Mouse (Mus musculus) natural killer cell, adult 2 months (primary cell): Measurements from ENCODE around the gene Fbxo22.
A peak's percentile ranks its signal among the peaks of the same experiment; 100 is the strongest.
"Not testable (repeated sequence)": the region's sequence is repeated elsewhere in the genome, so short reads cannot be mapped to it uniquely, and the experiment has no call there.

ENCODE experiments used
- DNase-seq, 2 experiments: peaks; one replicate each; pipeline ENCODE4 v3.0.0; 2022; ENCODE audit warnings: low spot score in 2 of 2

The Fbxo22 gene

GRCm38 (mm10) chr9:55208790-55209481 lies at the start of gene Fbxo22:
TSS of gene Fbxo22 (plus strand) at chr9:55208925.
- peak; percentile 79 to 82 for DNase-seq

- no peak for DNase-seq
These were observed 37.9 kb upstream of the Fbxo22 start for GRCm38 (mm10) chr9:55170655-55171412.

GRCm38 (mm10) chr9:55172195-55172685 lies 36.5 kb upstream of the Fbxo22 start:
- no peak for DNase-seq

GRCm38 (mm10) chr9:55174235-55174634 lies 34.5 kb upstream of the Fbxo22 start:
- no peak for DNase-seq

GRCm38 (mm10) chr9:55195876-55196275 lies 12.8 kb upstream of the Fbxo22 start:
- DNase-seq, result no peak

GRCm38 (mm10) chr9:55198260-55198659 lies 10.5 kb upstream of the Fbxo22 start:
- no peak for DNase-seq

- DNase-seq, result no peak
These were observed 9.4 kb upstream of the Fbxo22 start for GRCm38 (mm10) chr9:55199348-55199747.

- DNase-seq, result no peak
These were observed 301 bp upstream of the Fbxo22 start for GRCm38 (mm10) chr9:55208458-55208789.

GRCm38 (mm10) chr9:55211611-55212010 lies 2.9 kb downstream of the Fbxo22 start:
- DNase-seq, result no peak

- no peak for DNase-seq
These were observed 4.7 kb downstream of the Fbxo22 start for GRCm38 (mm10) chr9:55213396-55213795.

GRCm38 (mm10) chr9:55215056-55215455 lies 6.3 kb downstream of the Fbxo22 start:
- no peak for DNase-seq

- no peak for DNase-seq
These were observed 6.9 kb downstream of the Fbxo22 start for GRCm38 (mm10) chr9:55215648-55216047.

- no peak for DNase-seq
These were observed 7.4 kb downstream of the Fbxo22 start for GRCm38 (mm10) chr9:55216078-55216477.

- no peak for DNase-seq
These were observed 8.7 kb downstream of the Fbxo22 start for GRCm38 (mm10) chr9:55217381-55217780.

- DNase-seq, result no peak
These were observed 16.5 kb downstream of the Fbxo22 start for GRCm38 (mm10) chr9:55225165-55225737.

GRCm38 (mm10) chr9:55226251-55226650 lies 17.5 kb downstream of the Fbxo22 start:
- DNase-seq, result no peak

GRCm38 (mm10) chr9:55228149-55228548 lies 19.4 kb downstream of the Fbxo22 start:
- no peak for DNase-seq

GRCm38 (mm10) chr9:55229010-55229409 lies 20.3 kb downstream of the Fbxo22 start:
- DNase-seq, result no peak

- DNase-seq, result no peak
These were observed 22.8 kb downstream of the Fbxo22 start for GRCm38 (mm10) chr9:55231544-55231943.

- no peak for DNase-seq
These were observed 23.4 kb downstream of the Fbxo22 start for GRCm38 (mm10) chr9:55232110-55232509.

GRCm38 (mm10) chr9:55232586-55232985 lies 23.9 kb downstream of the Fbxo22 start:
- DNase-seq, result no peak

GRCm38 (mm10) chr9:55233076-55233475 lies 24.4 kb downstream of the Fbxo22 start:
- not testable (repeated sequence) for DNase-seq
